In genomic region chr8:94857346-94858173, GRCm38 (mm10) we compare ENCODE assay signal across 8 mouse cellular contexts. TPM values are rescaled to one million over a fixed set of nuclear protein-coding genes. Genes with fewer than 3 reads are reported as not detected.
DNase-seq lines count a peak whose midpoint lies in the region; ATAC-seq lines count a peak whose summit lies in the region.

TSS of gene Polr2c (plus strand) at chr8:94857450.

- peak; percentile 94 to 96 for DNase-seq in B cell, adult 2 months
- peak; percentile 92 for DNase-seq in brain, adult 2 months (ENCODE audit: low read depth, low spot score)
- DNase-seq in liver: peak; percentile 92
- DNase-seq in monocyte, adult 2 months (ENCODE audit: low read depth in 1 of 2, low spot score in 2 of 2): peak; percentile 72 to 85
- peak; percentile 88 to 95 for DNase-seq in spleen, postnatal 14 days (ENCODE audit: low spot score in 2 of 2)

- peak within 1 kb of the TSS; percentile 100 for H3K4me3 ChIP-seq in heart, embryonic 11.5 days (ENCODE audit: low read depth, low read length)
- H3K4me3 ChIP-seq in kidney, embryonic 16.5 days (ENCODE audit: low read length): peak within 1 kb of the TSS; percentile 92

- H3K36me3 ChIP-seq in heart, embryonic 11.5 days (ENCODE audit: control insufficient read depth, insufficient read depth, low read length): peaks cover 13% of the 10 kb centered on the region
- peaks cover 31% of the 10 kb centered on the region for H3K36me3 ChIP-seq in kidney, embryonic 16.5 days (ENCODE audit: insufficient read depth, low read length)

- peak within 1 kb of the TSS; percentile 95 for H3K9ac ChIP-seq in heart, embryonic 11.5 days (ENCODE audit: low read depth, low read length)
- H3K9ac ChIP-seq in kidney, embryonic 16.5 days (replicated peaks; ENCODE audit: low read length): peak within 1 kb of the TSS; percentile 95

- H3K9me3 ChIP-seq in heart, embryonic 11.5 days (replicated peaks; ENCODE audit: control insufficient read depth, low read length): no peaks in the 10 kb centered on the region
- no peaks in the 10 kb centered on the region for H3K9me3 ChIP-seq in kidney, embryonic 16.5 days (ENCODE audit: low read length)

- peak within 1 kb of the TSS; percentile 77 for H3K27ac ChIP-seq in heart, embryonic 11.5 days (ENCODE audit: low read depth, low read length)
- H3K27ac ChIP-seq in kidney, embryonic 16.5 days (ENCODE audit: low read length): peak within 1 kb of the TSS; percentile 39; the same call in 1 of the 2 replicates

- no peaks in the 10 kb centered on the region for H3K27me3 ChIP-seq in heart, embryonic 11.5 days (ENCODE audit: control insufficient read depth, insufficient read depth, low read length)
- H3K27me3 ChIP-seq in kidney, embryonic 16.5 days (ENCODE audit: insufficient read depth, low read length): no peaks in the 10 kb centered on the region

- ATAC-seq in erythroblast, adult 5-6 weeks (replicated peaks; ENCODE audit: low FRiP score, poor library complexity, severe bottlenecking): peak; percentile 81
- ATAC-seq in heart, embryonic 11.5 days (replicated peaks; ENCODE audit: insufficient number of reproducible peaks, low FRiP score, low TSS enrichment): peak; percentile 71
- ATAC-seq in kidney, embryonic 16.5 days (ENCODE audit: low FRiP score, low TSS enrichment): peak; percentile 83

- WGBS in heart, embryonic 11.5 days (ENCODE audit: insufficient replicate concordance): 1% methylated on average over 68 of the region's 68 CpGs
- WGBS in kidney, embryonic 16.5 days: under 1% methylated on average over 68 of the region's 68 CpGs

- H3K4me1 ChIP-seq in heart, embryonic 11.5 days (ENCODE audit: control insufficient read depth, insufficient read depth, low read length): peaks cover 5% of the 10 kb centered on the region; the same call in 1 of the 2 replicates
- H3K4me1 ChIP-seq in kidney, embryonic 16.5 days (ENCODE audit: insufficient read depth, low read length): peaks cover 10% of the 10 kb centered on the region

- peak within 1 kb of the TSS; percentile 86 for H3K4me2 ChIP-seq in heart, embryonic 11.5 days
- H3K4me2 ChIP-seq in kidney, embryonic 16.5 days (replicated peaks; ENCODE audit: low read depth, low read length): peak within 1 kb of the TSS; percentile 67

RNA-seq across cellular contexts. Expression of gene Polr2c, which starts in this region (rescaled TPM):
- total RNA-seq in erythroblast, adult 5-6 weeks (2015; ENCODE audit: low replicate concordance): 29.8 and 37.4 TPM in 2 replicates
- 26.9 and 36.0 TPM in 2 replicates for total RNA-seq in erythroblast, adult 5-6 weeks (2017; ENCODE audit: low replicate concordance)
- polyA plus RNA-seq in heart, embryonic 11.5 days (2014; fragmentation: Nextera tagmentation; extraction: Ambion mirVana): 141 and 143 TPM in 2 replicates
- polyA plus RNA-seq in kidney, embryonic 16.5 days (2015; fragmentation: Nextera tagmentation; extraction: Ambion mirVana): 157 and 179 TPM in 2 replicates

Comparison
In these comparisons a context has a peak if more than half of its experiments do, and no peak if none do; other contexts are left out.
1. Peak in every context shown above with its lines: DNase-seq, ATAC-seq, H3K4me3 ChIP-seq and H3K27ac ChIP-seq.